Mouse (Mus musculus) forebrain, postnatal 0 days (tissue): ENCODE data around the gene Entpd1. TPM values are rescaled to one million over a fixed set of nuclear protein-coding genes. Genes with fewer than 3 reads are reported as not detected.

Experiments used
- ATAC-seq: fragments of 200-750 bp; cut with Nextera tagmentation; 2 replicates; pipeline ENCODE4 v1.8.0; 2017; ENCODE audit warnings: mild to moderate bottlenecking, moderate library complexity
- DNase-seq: peaks from one replicate; pipeline ENCODE4 v3.0.0-alpha.2; 2015
- H3K27ac ChIP-seq: fragments of 300-500 bp; sonication (generic); 2 replicates; pipeline ENCODE4 v1.5.1; 2014; ENCODE audit warnings: low read depth, mild to moderate bottlenecking, antibody characterized with exemption, low read length, moderate library complexity, mixed read lengths
- H3K27me3 ChIP-seq: fragments of 300-500 bp; sonication (generic); 2 replicates; pipeline ENCODE4 v1.6.1; 2014; ENCODE audit warnings: mild to moderate bottlenecking, low read length, mixed read lengths; ENCODE audit not compliant: insufficient read depth
- H3K36me3 ChIP-seq: fragments of 300-500 bp; sonication (generic); 2 replicates; pipeline ENCODE4 v1.6.1; 2014; ENCODE audit warnings: mild to moderate bottlenecking, moderate library complexity; ENCODE audit not compliant: insufficient read depth
- H3K4me1 ChIP-seq: fragments of 300-500 bp; sonication (generic); 2 replicates; pipeline ENCODE4 v1.6.1; 2014; ENCODE audit warnings: antibody characterized with exemption; ENCODE audit not compliant: insufficient read depth
- H3K4me2 ChIP-seq: fragments of 300-500 bp; sonication (generic); 2 replicates; pipeline ENCODE4 v1.6.1; 2014; ENCODE audit warnings: low read depth, mild to moderate bottlenecking, moderate library complexity
- H3K4me3 ChIP-seq: fragments of 300-500 bp; sonication (generic); 2 replicates; pipeline ENCODE4 v1.5.1; 2014; ENCODE audit warnings: low read depth, low read length, mixed read lengths
- H3K9ac ChIP-seq: fragments of 300-500 bp; sonication (generic); 2 replicates; pipeline ENCODE4 v1.6.1; 2014; ENCODE audit warnings: mild to moderate bottlenecking
- H3K9me3 ChIP-seq: fragments of 300-500 bp; sonication (generic); 2 replicates; pipeline ENCODE4 v1.6.1; 2016; ENCODE audit warnings: low read length
- CTCF ChIP-seq: sonication (generic); IDR thresholded peaks from 2 replicates; pipeline ENCODE4 v1.5.1; 2016; ENCODE audit warnings: antibody characterized with exemption, control low read depth, low read depth
- WGBS: fragments of 180-500 bp; shearing (Covaris S2); extraction: QIAGEN DNeasy Blood & Tissue Kit; methylation state at CpG from one replicate; pipeline ENCODE4 v1.1.7; 2014; 5-methylcytosine and 5-hydroxymethylcytosine counted together
- polyA plus RNA-seq: library from polyadenylated mRNA; unstranded; fragments of >200 nt; fragmentation: Nextera tagmentation; extraction: Ambion mirVana; gene quantifications from 2 replicates; pipeline ENCODE4 v1.2.1, GENCODE M21; 2015
- total RNA-seq: library from RNA; depleted of rRNA; stranded (reverse); fragments of >200 nt; gene quantifications from 2 replicates; pipeline ENCODE4 v1.2.3, GENCODE M21; 2014

Gene Entpd1
- total and polyA plus RNA-seq, 2 experiments from 2014 or later: 6.1 to 12.5 TPM

DNA sequence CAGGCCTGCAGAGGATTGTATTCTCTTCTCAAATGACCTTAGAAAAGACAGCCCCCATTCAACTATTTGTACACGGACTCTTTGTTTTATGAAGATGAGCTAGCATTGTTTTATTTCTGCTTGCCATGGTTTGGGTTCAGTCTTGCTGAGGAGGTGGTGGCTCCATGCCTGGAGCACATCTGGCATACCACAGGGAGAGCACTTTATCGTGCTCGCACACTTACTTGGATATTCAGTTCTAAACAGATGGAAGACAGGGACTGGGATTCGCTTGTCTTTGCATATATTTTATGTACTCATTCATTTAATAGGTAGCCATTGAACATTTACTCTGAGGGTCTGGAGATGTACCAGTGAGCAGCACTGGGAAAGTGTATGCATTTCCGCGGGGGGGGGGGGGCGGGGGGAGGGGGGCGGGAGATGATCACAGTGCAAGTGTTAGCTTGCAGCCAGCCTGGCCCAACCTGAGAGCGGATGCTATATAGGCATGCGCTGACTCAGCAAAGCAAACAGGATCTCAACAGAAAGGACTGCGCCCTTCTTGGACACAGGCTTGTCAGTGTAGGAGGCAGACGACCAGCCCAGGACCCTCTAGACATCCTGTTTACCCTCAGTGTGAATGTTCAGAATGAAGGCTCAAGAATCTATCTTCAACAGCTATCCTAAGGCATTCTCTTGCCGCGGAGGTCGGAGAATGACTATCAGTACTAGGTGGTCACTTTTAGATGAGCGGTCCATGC is 100.9 kb downstream of the Entpd1 start:
- H3K9ac ChIP-seq: no peak overlapping the region
- ATAC-seq (no peak), DNase-seq (no peak)
- no peak overlapping the region for H3K4me2 ChIP-seq
- H3K27ac ChIP-seq: no peak overlapping the region
- H3K27me3 ChIP-seq: no peaks in the 10 kb centered on the region
- H3K4me3 ChIP-seq: no peak overlapping the region
- H3K36me3 ChIP-seq: no peaks in the 10 kb centered on the region
- WGBS: 79% methylated on average over 15 of the region's 16 CpGs
- no peaks in the 10 kb centered on the region for H3K4me1 ChIP-seq
- H3K9me3 ChIP-seq: no peaks in the 10 kb centered on the region
- no peak for TF ChIP-seq CTCF

DNA sequence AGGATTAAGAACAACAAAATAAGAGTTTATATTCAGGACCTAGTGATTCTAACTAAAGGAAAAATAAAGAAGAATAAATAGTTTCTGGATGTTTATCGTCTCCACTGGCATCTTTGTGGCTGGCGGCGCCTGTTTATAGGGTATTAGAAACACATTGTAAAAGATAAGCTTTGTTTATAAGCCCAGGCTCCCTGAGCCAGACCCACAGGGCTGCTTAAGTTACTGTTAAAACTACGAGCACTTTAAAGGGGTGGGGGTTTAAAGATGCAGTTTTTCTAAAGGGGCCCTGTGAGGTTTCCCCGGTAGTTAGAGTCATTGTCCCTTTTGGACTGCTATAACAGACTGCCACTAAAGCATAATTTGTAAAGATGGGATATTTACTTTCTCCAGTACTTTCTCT is 102.5 kb downstream of the Entpd1 start:
- Histone ChIP-seq H3K9me3 (no peaks in the 10 kb centered on the region), H3K36me3 (no peaks in the 10 kb centered on the region), H3K4me1 (no peaks in the 10 kb centered on the region), H3K4me3 (no peak overlapping the region), H3K4me2 (no peak overlapping the region), H3K27ac (no peak overlapping the region), H3K27me3 (no peaks in the 10 kb centered on the region), H3K9ac (no peak overlapping the region)
- DNase-seq (no peak), ATAC-seq (no peak)
- TF ChIP-seq CTCF: no peak
- WGBS: 72% methylated on average over 5 of the region's 5 CpGs

- Histone ChIP-seq H3K4me3 (no peak overlapping the region), H3K4me1 (no peaks in the 10 kb centered on the region), H3K9ac (no peak overlapping the region), H3K27ac (no peak overlapping the region), H3K27me3 (no peaks in the 10 kb centered on the region), H3K4me2 (no peak overlapping the region), H3K9me3 (no peaks in the 10 kb centered on the region), H3K36me3 (no peaks in the 10 kb centered on the region)
- DNase-seq (no peak), ATAC-seq (no peak)
- 82% methylated on average over 6 of the region's 6 CpGs for WGBS
- no peak for TF ChIP-seq CTCF
Observed at GRCm38 (mm10) chr19:40716981-40717380, 104.8 kb downstream of the Entpd1 start.

DNA sequence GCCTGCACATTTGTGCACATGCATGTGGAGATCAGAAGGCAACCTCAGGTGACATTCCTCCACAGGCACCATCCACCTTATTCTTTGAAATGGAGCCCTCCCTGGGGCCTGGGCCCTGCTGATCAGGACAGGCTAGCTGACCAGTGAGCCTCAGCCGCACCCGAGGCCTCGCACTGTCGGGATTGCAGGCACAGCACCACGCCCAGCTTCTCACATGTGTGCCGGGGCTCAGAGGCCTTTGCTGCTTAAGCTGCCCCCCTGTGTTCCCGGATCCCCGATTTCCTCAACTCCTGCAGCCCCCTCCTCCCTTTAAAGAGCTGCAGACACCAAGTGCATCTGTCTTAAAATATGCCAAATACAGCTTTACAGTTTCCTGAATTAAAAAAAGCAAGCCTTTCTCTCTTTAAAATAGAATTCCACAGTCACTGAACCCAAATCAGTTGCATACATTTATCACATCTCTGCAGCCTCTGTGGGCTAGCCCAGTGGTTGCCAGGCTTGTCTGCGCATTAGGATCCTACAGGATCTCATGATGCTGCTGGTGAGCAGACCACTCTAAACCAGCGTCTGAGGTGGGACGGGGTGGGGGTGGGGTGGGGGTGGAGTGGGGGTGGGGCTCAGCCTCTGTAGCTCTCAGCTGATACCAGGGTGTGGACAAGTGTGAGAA is 107.4 kb downstream of the Entpd1 start:
- ATAC-seq: 0 out of 2 replicates have a peak, but pooled peaks have one; percentile 12
- no peaks in the 10 kb centered on the region for H3K4me1 ChIP-seq
- no peak overlapping the region for H3K27ac ChIP-seq
- no peak overlapping the region for H3K4me3 ChIP-seq
- H3K9me3 ChIP-seq: no peaks in the 10 kb centered on the region
- H3K9ac ChIP-seq: no peak overlapping the region
- H3K27me3 ChIP-seq: no peaks in the 10 kb centered on the region
- DNase-seq: no peak
- WGBS: 63% methylated on average over 11 of the region's 11 CpGs
- H3K4me2 ChIP-seq: no peak overlapping the region
- no peaks in the 10 kb centered on the region for H3K36me3 ChIP-seq
- no peak for TF ChIP-seq CTCF

- Histone ChIP-seq H3K9ac (no peak overlapping the region), H3K36me3 (no peaks in the 10 kb centered on the region), H3K27me3 (no peaks in the 10 kb centered on the region), H3K9me3 (no peaks in the 10 kb centered on the region), H3K27ac (no peak overlapping the region), H3K4me1 (no peaks in the 10 kb centered on the region), H3K4me2 (no peak overlapping the region), H3K4me3 (no peak overlapping the region)
- DNase-seq (no peak), ATAC-seq (no peak)
- 86% methylated on average over 12 of the region's 12 CpGs for whole genome bisulfite sequencing
- TF ChIP-seq CTCF: no peak
Observed at GRCm38 (mm10) chr19:40720381-40720780, 108.2 kb downstream of the Entpd1 start.

DNA sequence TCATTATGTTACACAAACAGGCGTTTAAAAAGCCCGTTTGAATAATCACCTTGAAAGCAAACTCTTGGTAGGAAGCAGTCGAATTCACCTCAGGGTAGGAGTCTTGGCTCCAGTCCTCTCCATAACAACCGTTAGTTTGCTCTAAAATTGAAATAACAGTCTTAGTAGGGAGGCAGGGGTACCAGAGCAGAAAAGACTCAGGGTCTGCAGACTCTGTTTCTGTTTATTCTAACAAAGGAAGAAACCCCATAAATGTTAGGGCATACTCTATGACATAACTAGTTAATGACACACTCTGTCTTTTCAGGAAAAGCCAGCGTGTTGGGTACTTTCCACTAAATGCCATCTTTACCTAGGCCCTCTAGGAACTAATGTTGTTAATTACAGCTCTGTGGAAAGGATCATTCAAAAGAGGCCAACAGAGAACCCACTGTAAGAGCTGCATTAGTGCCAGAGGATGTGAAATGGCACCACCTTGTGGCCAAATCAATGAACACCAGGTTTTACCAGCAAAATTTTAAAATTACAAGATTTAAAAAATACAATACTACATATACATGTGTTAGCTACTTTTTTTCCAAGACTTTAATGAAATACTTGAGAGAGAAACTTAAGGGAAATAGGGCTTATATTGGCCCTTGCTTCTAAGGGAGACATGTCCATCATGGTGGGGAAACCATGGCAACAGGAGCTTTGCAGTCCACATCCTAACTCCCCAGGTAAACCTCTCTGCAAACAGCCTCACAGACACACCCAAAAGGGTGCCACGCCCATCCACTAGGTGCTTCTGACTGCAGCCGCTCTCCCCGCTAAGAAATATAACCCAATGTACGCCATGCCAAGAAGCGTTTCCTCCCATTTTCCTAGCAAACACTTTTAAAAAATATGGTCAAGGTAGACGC is 110.2 kb downstream of the Entpd1 start:
- Histone ChIP-seq H3K27me3 (no peaks in the 10 kb centered on the region), H3K4me3 (no peak overlapping the region), H3K36me3 (no peaks in the 10 kb centered on the region), H3K27ac (peak overlapping the region; percentile 42; the same call in 1 of the 2 replicates), H3K9me3 (no peaks in the 10 kb centered on the region), H3K9ac (no peak overlapping the region), H3K4me1 (no peaks in the 10 kb centered on the region), H3K4me2 (no peak overlapping the region)
- ATAC-seq: peak; percentile 91
- 46% methylated on average over 11 of the region's 11 CpGs for WGBS
- TF ChIP-seq CTCF: peak; percentile 86
- peak; percentile 87 for DNase-seq
